Mouse (Mus musculus): ENCODE measurements around the gene Pigr. TPM values are rescaled to one million over a fixed set of nuclear protein-coding genes. Genes with fewer than 3 reads are reported as not detected.

Pigr gene
- polyA plus RNA-seq, 1 experiment from 2014 or later, result not detected

DNA sequence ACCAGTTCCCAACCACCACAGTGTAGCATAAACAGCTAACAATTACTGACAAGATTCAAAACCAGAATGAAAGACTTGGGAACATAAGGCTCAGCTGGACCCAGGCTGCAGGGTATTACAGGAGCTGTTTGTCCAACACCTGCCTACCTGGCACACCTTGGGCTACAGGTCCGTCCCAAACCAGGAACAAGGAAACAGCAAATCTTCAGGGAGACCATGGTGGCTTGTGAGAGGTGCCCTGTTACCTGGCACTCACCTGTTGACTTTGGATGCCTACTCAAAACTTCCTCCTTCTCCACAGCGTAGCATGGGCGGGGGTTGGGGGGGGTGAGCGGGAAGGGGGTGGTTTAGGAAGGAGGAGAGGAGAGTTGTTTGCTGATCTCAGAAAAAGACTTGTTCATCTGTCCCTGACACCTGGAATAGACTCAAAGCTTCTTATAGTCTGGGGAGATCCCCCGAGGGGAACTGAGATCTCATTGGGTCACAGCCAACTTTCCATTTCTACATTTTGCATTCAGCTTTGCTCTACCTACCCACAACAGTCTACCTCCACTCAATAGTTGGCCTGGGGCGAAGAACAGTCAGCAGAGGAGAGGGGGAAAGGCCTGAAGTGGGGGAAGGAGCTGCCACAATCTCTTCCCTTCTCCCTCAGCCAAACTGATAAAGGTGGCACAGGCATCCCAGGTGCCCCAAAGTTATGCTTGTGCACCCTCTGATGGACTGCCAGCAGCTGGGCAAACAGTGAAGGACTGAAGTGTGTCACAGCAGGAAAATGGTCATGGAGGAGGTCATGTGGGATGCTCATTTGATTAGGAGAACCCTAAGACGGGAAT lies 6.0 kb upstream of the Pigr start:
- WGBS (ENCODE audit: insufficient replicate concordance), result 88% methylated on average over 7 of the region's 7 CpGs

GRCm38 (mm10) chr1:130821149-130821471 lies 5.4 kb upstream of the Pigr start:
- Histone ChIP-seq H3K27ac (ENCODE audit: low read depth, low read length) (no peak overlapping the region), H3K36me3 (ENCODE audit: control insufficient read depth, insufficient read depth, low read length) (no peaks in the 10 kb centered on the region), H3K9me3 (replicated peaks; ENCODE audit: control insufficient read depth, low read length) (no peaks in the 10 kb centered on the region), H3K4me2 (no peak overlapping the region), H3K4me3 (ENCODE audit: low read depth, low read length) (no peak overlapping the region), H3K4me1 (ENCODE audit: control insufficient read depth, insufficient read depth, low read length) (no peaks in the 10 kb centered on the region), H3K9ac (ENCODE audit: low read depth, low read length) (no peak overlapping the region), H3K27me3 (ENCODE audit: control insufficient read depth, insufficient read depth, low read length) (no peaks in the 10 kb centered on the region; the same call in 1 of the 2 replicates)
- no peak for ATAC-seq (replicated peaks; ENCODE audit: insufficient number of reproducible peaks, low FRiP score, low TSS enrichment)
- 83% methylated on average over 2 of the region's 2 CpGs for WGBS (ENCODE audit: insufficient replicate concordance)

More for the DNA sequence above, 6.0 kb upstream of the Pigr start:
- no peak overlapping the region for H3K4me3 ChIP-seq (ENCODE audit: low read depth, low read length)
- H3K9me3 ChIP-seq (replicated peaks; ENCODE audit: control insufficient read depth, low read length), result no peaks in the 10 kb centered on the region
- no peaks in the 10 kb centered on the region for H3K4me1 ChIP-seq (ENCODE audit: control insufficient read depth, insufficient read depth, low read length)
- H3K27me3 ChIP-seq (ENCODE audit: control insufficient read depth, insufficient read depth, low read length), result no peaks in the 10 kb centered on the region; the same call in 1 of the 2 replicates
- no peaks in the 10 kb centered on the region for H3K36me3 ChIP-seq (ENCODE audit: control insufficient read depth, insufficient read depth, low read length)
- H3K9ac ChIP-seq (ENCODE audit: low read depth, low read length), result no peak overlapping the region
- H3K27ac ChIP-seq (ENCODE audit: low read depth, low read length), result no peak overlapping the region
- no peak overlapping the region for H3K4me2 ChIP-seq
- ATAC-seq (replicated peaks; ENCODE audit: insufficient number of reproducible peaks, low FRiP score, low TSS enrichment), result no peak

GRCm38 (mm10) chr1:130821911-130822625 lies 4.4 kb upstream of the Pigr start:
- H3K4me1 ChIP-seq (ENCODE audit: control insufficient read depth, insufficient read depth, low read length), result no peaks in the 10 kb centered on the region
- H3K36me3 ChIP-seq (ENCODE audit: control insufficient read depth, insufficient read depth, low read length), result no peaks in the 10 kb centered on the region
- no peak overlapping the region for H3K4me2 ChIP-seq
- no peak overlapping the region for H3K27ac ChIP-seq (ENCODE audit: low read depth, low read length)
- WGBS (ENCODE audit: insufficient replicate concordance), result 74% methylated on average over 9 of the region's 9 CpGs
- H3K9ac ChIP-seq (ENCODE audit: low read depth, low read length), result no peak overlapping the region
- no peaks in the 10 kb centered on the region for H3K9me3 ChIP-seq (replicated peaks; ENCODE audit: control insufficient read depth, low read length)
- ATAC-seq (replicated peaks; ENCODE audit: insufficient number of reproducible peaks, low FRiP score, low TSS enrichment), result no peak
- H3K4me3 ChIP-seq (ENCODE audit: low read depth, low read length), result no peak overlapping the region
- no peaks in the 10 kb centered on the region; the same call in 1 of the 2 replicates for H3K27me3 ChIP-seq (ENCODE audit: control insufficient read depth, insufficient read depth, low read length)

- Histone ChIP-seq H3K4me2 (no peak overlapping the region), H3K4me3 (ENCODE audit: low read depth, low read length) (no peak overlapping the region), H3K9ac (ENCODE audit: low read depth, low read length) (no peak overlapping the region), H3K9me3 (replicated peaks; ENCODE audit: control insufficient read depth, low read length) (no peaks in the 10 kb centered on the region), H3K36me3 (ENCODE audit: control insufficient read depth, insufficient read depth, low read length) (no peaks in the 10 kb centered on the region), H3K4me1 (ENCODE audit: control insufficient read depth, insufficient read depth, low read length) (peaks cover 11% of the 10 kb centered on the region), H3K27ac (ENCODE audit: low read depth, low read length) (no peak overlapping the region), H3K27me3 (ENCODE audit: control insufficient read depth, insufficient read depth, low read length) (no peaks in the 10 kb centered on the region)
- 71% methylated on average over 4 of the region's 4 CpGs for WGBS (ENCODE audit: insufficient replicate concordance)
- ATAC-seq (replicated peaks; ENCODE audit: insufficient number of reproducible peaks, low FRiP score, low TSS enrichment), result no peak
Observed at GRCm38 (mm10) chr1:130828656-130829055, 2.2 kb downstream of the Pigr start.

DNA sequence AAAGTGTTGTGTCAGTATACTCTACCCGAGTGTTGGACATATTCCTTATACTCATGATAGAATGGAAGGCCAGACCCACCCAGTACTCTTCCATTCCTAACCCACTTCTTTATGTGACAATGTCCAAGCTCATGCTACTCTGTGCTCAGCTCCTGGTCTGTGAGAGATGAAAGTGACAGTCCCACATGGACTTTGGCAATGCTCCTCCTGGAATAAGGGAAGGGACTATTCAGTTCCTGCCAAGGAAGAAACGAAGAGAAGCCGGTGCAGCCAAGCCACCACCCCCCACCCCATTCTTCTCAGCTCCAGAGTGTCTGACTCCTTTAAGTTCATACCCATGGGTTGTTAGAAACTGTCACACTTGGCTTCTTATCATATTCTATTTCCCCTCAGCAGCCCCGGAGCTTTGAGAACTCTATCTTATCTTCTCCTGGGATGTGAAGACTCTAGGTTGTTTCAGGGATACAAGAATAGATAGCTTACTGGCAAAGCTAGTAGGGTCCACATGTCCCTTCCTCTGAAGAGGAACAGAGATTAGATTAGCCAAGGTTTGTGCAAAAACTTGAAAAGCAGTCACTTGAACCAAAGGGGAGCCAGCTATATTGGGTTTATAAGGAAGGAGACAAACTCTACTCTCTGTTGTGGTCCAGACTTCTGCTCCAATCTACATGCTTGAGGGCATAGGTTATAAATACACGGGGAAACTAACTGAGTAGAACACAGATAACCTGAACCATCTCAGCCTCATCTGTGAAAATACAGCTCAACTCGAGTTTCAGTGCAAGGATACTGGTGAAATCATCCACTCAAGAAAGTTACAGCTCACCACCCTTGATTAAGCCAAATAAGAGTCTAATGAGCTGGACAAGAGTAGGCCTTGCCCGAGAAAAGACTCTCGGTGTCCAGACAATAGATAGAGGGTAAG lies 3.7 kb downstream of the Pigr start:
- 0 out of 2 replicates have a peak, but pooled peaks have one; percentile 10 for ATAC-seq (replicated peaks; ENCODE audit: insufficient number of reproducible peaks, low FRiP score, low TSS enrichment)
- no peaks in the 10 kb centered on the region for H3K36me3 ChIP-seq (ENCODE audit: control insufficient read depth, insufficient read depth, low read length)
- no peak overlapping the region for H3K4me3 ChIP-seq (ENCODE audit: low read depth, low read length)
- H3K27me3 ChIP-seq (ENCODE audit: control insufficient read depth, insufficient read depth, low read length), result no peaks in the 10 kb centered on the region
- 33% methylated on average over 8 of the region's 8 CpGs for WGBS (ENCODE audit: insufficient replicate concordance)
- peaks cover 11% of the 10 kb centered on the region for H3K4me1 ChIP-seq (ENCODE audit: control insufficient read depth, insufficient read depth, low read length)
- H3K27ac ChIP-seq (ENCODE audit: low read depth, low read length), result no peak overlapping the region
- no peaks in the 10 kb centered on the region for H3K9me3 ChIP-seq (replicated peaks; ENCODE audit: control insufficient read depth, low read length)
- H3K4me2 ChIP-seq, result no peak overlapping the region
- no peak overlapping the region for H3K9ac ChIP-seq (ENCODE audit: low read depth, low read length)

DNA sequence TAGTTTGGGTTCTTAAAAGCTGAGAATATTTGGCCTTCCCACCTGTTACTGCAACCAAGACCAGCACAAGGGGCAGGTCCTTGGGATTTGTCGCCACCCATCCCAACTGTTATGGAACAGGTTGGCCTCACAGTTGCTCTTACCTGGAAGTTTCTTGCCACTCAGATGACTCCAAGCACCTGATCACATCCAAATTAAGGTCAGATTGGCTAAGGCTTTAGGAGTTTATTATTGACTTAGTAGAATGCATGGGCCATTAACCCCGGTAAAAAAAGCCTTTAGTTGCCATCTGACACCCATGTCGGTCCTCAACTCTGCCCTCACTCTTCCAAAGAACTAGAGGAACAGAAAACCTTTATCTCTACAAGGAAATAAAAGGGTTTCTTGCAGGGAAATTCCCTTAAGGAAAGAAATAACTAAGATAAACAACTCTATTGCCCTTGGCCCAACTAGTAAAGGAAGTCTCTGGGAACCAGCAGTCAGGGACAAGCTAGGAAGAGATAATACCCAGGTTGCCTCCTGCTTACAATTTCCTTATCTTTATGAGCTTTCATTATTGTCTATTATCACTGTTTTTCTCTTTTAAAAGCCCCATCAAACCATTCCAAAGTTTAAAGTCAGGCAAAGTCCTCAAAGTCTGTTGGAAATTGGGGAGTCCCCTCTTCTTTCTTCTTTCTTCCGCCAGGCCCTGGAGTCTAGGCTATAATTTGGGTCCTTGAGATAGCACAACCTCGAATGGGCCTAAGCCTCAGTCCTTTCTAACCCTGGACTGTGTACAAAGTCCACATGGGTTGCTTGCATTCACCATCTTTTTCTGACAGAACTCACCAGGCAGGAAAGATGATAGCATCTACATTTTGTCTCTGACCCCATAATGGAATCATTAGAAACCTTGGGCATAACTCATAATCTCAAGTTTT lies 6.0 kb downstream of the Pigr start:
- Histone ChIP-seq H3K27me3 (ENCODE audit: control insufficient read depth, insufficient read depth, low read length) (no peaks in the 10 kb centered on the region), H3K4me2 (no peak overlapping the region), H3K9ac (ENCODE audit: low read depth, low read length) (no peak overlapping the region), H3K36me3 (ENCODE audit: control insufficient read depth, insufficient read depth, low read length) (no peaks in the 10 kb centered on the region), H3K4me3 (ENCODE audit: low read depth, low read length) (no peak overlapping the region), H3K27ac (ENCODE audit: low read depth, low read length) (no peak overlapping the region), H3K9me3 (replicated peaks; ENCODE audit: control insufficient read depth, low read length) (no peaks in the 10 kb centered on the region), H3K4me1 (ENCODE audit: control insufficient read depth, insufficient read depth, low read length) (peaks cover 11% of the 10 kb centered on the region)
- 73% methylated on average over 5 of the region's 5 CpGs for WGBS (ENCODE audit: insufficient replicate concordance)
- no peak for ATAC-seq (replicated peaks; ENCODE audit: insufficient number of reproducible peaks, low FRiP score, low TSS enrichment)

DNA sequence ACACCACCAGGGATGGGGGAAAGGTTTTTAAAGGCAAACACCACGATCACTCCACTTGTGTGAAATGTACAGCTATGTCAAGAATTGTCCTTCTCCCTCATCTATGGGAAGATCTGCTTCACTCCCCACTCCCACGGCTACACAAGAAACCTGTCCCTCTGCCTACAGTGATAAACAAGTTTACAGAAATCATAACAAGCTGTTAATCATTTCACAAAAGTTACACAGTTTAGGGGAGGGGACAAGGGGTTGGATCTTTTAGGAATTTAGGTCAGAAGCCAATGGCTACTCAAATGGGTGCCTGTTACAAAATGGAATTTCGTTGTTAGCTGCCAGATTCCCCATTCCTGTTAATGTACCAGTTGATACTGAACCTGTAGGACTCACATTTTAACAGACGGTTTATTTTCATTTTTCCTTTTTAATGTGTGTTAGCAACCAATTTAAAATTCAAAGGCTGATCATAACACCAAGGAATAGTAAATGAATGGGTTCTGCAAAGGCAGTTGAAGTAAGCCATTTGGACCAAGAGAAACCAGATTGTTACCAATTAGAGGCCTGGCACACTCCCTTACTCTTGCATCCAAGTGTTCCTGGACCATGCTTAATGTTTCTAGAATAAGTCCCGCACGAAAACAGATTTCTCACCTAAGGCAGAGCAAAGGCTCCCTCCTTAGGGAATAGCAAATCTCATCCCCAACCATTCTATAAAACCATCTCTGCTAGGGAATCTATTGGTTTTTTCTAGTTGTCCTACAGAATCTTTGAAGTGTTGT lies 8.9 kb downstream of the Pigr start:
- no peaks in the 10 kb centered on the region for H3K36me3 ChIP-seq (ENCODE audit: control insufficient read depth, insufficient read depth, low read length)
- H3K9ac ChIP-seq (ENCODE audit: low read depth, low read length), result no peak overlapping the region
- H3K27ac ChIP-seq (ENCODE audit: low read depth, low read length), result no peak overlapping the region
- no peaks in the 10 kb centered on the region for H3K9me3 ChIP-seq (replicated peaks; ENCODE audit: control insufficient read depth, low read length)
- no peak for ATAC-seq (replicated peaks; ENCODE audit: insufficient number of reproducible peaks, low FRiP score, low TSS enrichment)
- no peak overlapping the region for H3K4me2 ChIP-seq
- 85% methylated on average over 6 of the region's 6 CpGs for WGBS (ENCODE audit: insufficient replicate concordance)
- no peak overlapping the region for H3K4me3 ChIP-seq (ENCODE audit: low read depth, low read length)
- H3K27me3 ChIP-seq (ENCODE audit: control insufficient read depth, insufficient read depth, low read length), result no peaks in the 10 kb centered on the region
- peaks cover 7% of the 10 kb centered on the region for H3K4me1 ChIP-seq (ENCODE audit: control insufficient read depth, insufficient read depth, low read length)
